Mouse (Mus musculus) kidney, adult 11 months (tissue): ENCODE measurements at regions not wholly inside any gene's neighbourhood (a gene's known extent, or its start where the extent isn't known, plus 50 kb on each side); places are given as distances from the start of the nearest gene placed in this dataset.

ENCODE experiments used
- DNase-seq: peaks from one replicate; pipeline ENCODE4 v3.0.0; 2022

DNA sequence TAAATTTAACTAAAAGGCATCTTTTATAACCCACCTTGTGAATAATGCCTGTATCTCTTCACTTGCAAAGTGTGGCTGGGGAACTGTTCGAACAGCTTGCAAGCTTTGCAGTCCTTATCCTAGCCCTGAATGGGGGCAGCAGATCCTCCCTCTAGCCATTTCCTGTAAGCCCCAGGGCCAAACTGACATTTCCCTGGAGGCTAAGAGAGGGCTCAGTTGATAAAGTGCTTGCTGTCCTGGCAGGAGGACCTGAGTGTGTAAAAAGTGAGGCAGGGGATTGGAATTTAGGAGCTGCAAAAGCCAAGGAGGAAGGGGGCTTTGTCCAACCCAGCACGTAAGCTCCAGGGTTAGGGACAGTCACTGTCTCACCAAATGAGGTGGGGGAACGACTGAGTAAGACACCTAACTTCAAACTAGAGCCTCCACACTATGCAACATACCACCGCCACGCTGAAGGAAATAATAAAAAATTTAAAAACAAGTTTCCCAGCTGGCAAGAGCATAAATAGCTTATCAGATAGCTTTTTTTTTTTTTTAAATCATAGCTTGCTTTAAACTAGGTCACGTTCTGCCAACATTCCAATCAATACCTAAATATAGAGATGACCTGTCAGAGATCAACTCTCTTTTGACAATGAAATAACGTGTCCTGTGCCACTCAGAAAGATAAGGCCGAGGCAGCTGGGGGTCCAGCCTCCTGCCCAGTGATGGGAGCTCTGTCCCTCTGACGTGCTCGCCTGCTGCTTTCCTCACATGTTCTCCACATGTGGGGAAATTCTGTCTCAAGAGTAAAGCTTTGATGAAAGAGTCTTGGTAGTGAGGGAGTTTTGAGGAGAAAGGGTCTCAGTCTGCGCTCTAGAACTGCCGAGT, 146.0 kb downstream of the Zfp36l1 start:
- DNase-seq: no peak

DNA sequence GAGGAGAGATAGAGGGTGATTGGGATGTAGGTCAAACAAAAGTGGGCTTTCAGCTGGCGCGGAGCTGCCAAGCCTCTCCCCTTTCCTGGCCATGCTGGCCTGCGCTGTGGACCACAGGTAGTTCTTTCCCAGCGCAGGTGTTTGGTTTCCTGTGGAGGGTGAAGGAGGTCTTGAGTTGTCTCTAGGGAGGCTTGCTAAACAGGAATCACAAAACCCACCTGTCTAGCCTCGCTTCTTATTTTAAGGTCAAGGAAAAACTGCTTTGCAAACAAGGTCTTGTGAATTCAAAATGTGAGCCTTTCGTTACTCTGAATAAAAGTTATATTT, 146.6 kb downstream of the Zfp36l1 start:
- no peak for DNase-seq

DNA sequence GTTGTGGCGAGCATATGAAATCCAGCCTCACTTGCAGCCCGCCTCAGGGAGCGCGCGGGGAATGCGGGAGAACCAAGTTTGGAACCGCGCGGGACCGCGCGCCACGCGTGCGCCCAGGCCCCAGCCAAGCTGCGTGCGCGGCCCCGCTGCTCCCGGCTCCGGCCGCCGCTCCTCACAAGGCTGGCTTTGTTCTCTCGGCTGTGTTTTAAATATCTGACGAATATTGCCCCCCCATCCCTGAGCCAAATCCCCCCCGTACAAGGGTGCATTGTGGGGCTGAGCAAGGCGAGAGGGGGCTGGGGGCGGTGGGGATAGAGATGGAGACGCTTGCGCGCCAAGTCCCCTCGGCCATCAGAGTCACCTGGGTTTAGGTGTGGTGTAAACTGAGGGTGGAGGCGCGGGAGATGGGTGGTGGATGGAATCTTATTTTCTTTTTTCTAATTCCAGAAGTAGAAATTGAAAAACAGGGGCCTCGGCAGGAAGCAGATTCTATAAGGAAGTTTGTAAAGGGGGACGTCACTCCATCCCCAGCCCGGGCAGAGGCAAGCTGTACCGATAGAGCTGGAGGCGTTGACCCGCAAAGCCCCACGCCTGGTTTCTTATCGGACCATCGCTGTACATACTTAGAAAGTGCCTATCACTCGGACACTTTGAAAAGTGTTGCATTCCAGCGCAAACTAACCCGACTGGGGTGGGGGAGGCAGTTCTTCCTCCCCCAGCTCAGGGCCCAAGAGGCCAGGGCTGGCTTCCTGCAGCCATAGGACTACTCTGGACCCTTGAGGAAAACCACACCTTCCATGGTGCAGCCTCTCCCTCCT, 147.1 kb downstream of the Zfp36l1 start:
- no peak for DNase-seq

DNA sequence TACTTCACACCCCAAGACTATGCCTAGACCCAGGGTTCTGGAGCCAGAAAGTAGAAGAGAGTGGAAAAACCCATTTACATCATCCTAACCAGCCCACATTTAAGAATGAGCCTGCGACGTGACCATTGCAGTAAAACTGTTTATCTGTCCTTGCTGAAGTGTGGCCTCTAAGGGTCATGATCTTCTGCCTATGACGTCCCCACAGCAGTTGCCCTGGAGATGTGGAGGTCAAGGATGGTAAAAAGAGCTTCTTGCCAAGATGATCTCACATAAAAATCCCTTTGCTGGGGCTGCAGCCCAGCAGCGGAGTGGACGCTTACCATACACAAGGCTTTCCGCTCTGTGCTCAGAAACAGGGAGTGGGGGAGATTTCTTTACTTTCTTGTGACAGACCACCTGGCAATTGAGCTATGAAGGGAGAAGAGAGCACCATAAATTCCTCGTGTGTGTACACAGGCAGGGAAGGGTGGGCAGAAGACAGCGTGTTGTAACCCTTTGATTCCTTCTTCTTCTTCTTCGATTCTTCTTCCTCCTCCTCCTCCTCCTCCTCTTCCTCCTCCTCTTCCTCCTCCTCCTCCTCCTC, 149.3 kb downstream of the Zfp36l1 start:
- DNase-seq: no peak

DNA sequence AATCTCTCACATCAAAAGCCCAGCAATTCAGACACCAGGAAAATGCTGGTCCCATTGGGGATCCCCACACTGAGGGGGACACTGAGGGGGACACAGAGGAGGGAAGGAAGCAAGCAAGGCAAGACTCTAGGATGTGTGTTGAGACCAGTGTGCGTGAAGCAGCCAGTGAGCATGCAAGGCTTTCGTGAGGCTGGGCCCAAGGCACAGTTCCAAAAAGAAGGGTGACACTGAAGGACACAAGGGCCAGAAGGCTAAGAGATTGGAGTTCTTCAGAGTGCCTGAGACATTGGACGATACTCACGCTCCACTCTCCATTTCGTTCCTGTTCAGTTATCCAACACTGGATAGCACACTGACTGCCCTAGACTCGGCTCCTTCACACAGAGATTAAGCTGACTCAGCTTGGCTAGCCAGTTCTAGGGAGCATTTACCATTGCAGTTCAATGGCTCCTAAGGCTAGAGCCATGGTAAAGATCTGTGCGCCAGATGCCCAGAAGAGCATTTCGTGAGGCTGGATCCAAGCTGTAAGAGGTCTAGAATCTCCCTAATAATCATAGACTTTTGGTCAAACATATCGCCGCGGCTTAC, 150.1 kb downstream of the Zfp36l1 start:
- DNase-seq: no peak

DNA sequence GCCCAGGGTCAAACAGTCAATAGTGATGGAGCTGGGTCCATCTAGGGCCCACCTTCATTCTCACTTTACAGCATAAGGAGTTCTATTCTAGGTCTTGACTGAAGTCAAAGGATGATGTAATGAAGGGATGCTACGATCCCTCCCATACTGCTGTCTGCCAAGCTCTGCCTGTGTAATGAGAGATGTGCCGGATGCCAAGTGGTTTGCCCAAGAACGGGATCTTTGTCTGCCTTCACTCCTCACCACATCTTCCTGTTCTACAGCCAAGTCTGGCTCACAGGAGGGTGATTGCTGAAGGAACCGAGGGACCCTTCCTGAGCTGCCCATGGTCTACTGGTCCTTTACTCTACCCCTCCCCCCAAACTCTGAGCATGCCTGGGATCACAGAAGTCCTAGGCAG, 150.9 kb downstream of the Zfp36l1 start:
- DNase-seq: no peak

DNA sequence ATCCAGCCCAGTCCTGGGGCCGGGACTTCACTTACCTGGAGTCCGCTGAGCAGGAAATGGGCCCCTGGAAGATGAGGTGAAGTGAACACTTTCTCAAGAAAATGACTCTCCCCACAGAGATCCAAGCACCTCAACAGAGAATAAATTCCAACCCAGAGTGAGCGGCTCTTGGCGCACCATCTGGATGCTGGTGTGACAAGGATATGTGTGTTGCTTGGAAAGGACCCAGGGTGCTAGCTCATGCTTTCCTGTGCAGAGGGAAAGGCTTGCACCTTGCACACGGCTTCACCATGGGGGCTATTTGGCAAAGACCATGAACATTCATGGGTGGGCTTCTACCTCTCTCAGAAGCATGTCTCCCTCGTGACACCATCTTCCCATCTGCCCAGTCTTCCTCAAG, 151.7 kb downstream of the Zfp36l1 start:
- DNase-seq: no peak

DNA sequence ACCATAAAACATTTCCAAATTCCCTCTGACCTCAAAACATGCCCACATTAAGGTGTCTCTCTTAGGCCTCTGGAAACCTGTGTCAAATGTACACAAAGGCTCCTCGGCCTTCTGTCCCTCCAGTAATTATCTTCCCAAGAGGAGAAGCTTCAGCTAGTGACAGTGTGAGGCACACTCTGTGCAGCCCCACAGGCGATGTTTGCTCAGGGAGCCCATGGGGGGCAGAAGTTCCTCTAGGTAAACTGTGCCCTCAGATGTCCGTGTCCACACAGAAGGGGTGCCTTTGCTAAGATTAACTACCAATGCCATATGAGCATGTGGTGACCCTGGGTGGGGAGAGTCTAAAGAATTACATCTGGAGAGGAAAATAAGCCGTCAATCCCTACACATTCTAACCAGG, 152.4 kb downstream of the Zfp36l1 start:
- no peak for DNase-seq

DNA sequence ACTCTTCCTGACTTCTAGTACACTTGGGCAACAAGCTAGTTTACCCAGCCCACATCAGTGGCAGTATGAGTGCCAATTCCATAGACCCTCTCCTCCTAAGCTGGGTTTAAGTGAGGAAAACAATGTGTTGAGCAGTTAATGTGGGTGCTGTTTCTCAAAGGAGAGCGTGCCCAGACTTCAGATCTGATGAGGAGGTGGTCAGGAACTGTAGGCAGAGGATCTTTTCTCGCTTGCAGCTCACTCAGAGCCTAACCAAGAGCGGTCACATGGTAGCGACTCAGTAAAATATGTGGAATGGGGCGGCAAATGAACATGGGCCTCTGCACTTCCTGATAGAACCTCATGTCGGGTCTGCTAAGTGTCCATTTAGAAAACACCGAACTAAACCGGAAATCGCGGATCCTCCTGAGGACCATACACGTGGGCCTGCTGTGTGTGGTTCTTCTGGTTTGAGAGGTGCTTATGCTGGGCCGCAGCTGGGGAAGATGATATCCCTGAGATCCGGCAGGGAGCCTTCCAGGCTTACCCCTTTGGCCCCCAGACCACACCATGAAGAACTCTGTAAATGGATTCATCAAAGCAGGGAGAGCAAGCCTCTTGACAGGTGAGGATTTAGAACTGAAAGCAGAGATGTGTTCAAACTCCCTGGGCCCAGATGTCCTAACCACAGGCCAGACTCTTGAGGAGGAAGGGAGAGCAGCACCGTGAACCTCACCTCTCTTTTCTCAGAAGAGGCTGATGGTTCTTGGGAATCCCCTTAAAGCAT, 153.1 kb downstream of the Zfp36l1 start:
- DNase-seq: no peak

DNA sequence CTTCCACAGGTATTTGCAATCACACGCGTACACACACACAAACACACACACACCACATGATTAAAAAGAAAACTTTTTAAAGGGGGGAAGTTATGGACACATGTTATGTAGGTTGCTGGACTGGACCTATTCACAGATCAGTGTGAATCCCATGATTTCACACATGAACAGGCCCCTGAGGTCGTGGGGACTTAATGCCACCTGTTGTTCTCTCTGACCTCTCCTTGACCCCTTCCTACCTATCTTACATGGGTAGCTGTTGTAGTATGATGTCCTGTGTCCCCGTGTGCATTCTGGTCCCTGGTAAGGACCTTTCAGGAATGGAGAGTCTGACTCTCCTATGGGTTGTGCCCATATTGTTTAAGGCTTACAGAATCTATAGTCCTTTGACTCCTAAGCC, 155.6 kb downstream of the Zfp36l1 start:
- DNase-seq: no peak

DNA sequence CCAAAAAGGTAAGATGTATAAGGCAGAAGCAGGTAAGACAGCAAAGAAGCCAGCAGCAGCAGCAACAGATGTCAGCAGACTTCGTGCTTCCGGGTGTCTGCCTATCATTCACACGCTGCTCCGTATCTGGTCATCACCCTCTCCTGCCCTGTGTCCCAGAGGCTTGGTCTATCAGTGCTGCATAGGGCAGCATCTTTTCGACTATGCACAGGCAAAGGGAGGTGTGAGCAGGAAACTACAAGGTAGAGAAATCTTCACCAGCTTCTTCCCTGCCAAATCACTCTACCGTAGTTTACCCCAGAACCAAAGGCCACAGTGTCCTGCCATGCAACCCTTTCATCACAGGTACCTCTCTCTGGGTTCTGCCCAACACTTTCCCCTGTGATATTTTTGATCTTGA, 156.5 kb downstream of the Zfp36l1 start:
- DNase-seq: no peak

DNA sequence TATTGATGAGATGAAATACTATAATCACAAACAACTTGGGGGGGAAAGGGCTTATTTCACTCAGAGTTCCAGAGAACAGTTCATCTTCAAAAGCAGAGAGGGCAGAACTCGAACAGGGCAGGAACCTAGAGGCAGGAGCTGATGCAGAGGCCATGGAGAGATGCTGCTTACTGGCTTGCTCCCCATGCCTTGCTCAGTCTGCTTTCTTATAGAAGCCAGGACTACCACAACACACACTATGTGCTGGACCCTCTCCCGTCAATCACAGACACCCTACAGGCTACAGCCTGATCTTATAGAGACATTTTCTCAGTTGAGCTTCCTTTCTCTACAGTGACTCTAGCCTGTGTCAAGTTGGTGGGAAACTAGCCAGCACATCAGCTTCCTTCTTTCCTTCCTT, 157.3 kb downstream of the Zfp36l1 start:
- DNase-seq: no peak

DNA sequence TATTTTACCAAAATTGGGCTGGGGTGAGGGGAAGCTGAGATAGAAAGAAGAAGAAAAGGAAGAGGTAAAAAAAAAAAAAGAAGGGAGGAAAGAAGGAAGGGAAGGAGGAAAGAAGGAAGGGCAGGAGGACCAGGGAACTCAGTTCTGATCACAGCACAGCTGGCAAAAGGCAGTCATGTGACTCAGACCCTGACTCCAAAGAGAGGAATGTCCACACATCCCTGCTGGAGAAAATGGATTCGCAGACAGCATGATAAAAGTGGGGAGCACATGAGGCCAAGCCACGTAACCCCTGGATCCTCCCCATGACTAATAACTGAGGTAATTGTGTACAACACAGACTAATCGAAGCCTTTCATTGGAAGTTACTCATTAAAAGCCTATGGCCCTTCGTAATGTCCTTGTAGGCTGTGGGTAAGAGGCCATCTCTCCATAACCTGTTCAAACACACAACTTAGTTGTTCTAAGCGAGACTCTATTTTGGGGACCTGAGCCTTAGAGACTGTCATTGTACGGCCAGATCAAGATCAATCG, 162.2 kb downstream of the Zfp36l1 start:
- DNase-seq: no peak

DNA sequence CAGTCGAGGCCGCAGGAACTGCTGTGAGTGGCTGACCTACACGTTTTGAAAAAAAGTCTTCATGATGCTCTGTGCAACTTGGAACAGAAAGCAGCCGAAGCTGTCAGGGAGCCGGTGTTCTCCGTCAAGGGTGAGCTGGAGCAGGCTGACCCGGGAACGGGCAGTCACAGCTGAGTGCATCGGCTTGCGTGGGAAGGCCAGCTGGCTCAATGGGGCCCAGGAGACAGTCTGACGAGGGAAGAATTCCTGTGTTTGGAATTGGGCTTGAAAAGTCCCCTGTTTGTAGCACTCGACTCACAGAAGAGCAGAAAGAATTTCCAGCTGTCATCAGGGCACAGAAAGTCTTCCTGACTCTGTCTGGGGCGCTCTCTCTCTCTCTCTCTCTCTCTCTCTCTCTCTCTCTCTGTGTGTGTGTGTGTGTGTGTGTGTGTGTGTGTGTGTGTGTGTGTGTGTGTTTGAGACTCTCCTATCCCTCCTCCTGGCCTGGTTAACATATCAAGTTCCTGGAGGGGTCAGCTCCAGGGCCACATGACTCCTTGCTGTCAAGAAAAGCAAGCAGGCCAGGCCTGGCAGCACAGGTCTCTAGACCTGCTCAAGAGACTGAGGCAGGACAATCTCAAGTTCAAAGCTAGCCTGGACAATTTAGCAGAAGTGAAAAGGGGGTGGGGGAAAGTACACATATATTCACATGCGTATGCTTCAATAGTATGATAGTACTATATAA, 163.6 kb downstream of the Zfp36l1 start:
- DNase-seq: peak; percentile 86

DNA sequence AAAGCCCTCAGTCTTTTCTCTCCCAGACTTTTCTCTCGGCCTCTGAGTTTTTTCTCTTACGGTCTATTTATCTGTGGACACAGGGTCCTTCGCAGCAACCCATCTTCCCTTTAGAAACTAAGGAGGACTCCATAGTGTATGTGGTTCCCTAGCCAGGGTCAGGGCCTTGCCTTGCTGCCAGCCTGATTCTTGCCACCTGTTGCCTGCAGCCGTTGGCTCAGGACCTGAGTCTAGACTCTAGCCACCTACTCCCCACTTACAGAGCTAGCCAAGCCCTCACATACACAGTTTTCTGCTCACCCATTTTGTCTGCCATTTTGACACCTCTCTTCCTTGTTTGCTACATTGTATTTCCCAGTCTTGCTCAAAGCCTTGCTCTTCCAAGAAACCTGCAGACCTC, 165.2 kb downstream of the Zfp36l1 start:
- DNase-seq: no peak

DNA sequence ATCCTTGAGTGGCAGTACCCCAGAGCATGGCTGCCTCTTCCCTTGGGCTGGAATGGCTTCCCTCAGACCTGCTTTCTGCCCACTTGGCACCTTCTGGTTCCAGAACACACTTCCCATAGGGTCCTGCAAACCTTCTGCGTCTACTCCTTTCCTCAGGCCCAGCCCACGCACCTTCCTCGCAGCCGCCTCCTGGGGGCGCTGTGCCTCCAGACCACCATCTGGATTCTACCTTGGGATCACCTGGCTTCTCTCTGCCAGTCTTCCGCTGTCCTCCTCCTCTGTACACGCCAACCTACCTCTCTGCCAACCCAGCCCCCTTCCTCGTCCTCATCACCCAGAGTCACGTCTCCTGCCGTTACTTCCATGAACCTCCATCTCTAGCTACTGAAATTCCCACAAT, 166.0 kb downstream of the Zfp36l1 start:
- no peak for DNase-seq

DNA sequence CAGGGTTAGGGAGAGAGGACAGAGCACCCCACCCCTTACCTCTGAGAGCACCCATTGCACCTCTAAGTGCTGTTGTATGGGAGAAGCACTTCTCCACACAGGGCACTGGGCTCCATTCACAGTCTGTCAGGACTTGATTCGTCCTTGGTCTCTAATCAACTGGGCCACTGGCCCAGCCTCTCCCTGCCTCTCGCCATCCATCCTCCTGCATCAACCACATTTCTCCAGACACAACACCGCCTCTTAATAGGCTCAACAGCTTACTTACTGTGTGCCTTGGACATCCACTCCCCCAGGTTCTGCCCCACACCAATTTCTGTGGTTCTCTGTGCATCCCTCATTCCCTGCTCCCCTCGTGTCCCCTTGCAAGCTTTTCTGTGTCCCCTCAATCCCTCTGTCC, 166.9 kb downstream of the Zfp36l1 start:
- DNase-seq: no peak

DNA sequence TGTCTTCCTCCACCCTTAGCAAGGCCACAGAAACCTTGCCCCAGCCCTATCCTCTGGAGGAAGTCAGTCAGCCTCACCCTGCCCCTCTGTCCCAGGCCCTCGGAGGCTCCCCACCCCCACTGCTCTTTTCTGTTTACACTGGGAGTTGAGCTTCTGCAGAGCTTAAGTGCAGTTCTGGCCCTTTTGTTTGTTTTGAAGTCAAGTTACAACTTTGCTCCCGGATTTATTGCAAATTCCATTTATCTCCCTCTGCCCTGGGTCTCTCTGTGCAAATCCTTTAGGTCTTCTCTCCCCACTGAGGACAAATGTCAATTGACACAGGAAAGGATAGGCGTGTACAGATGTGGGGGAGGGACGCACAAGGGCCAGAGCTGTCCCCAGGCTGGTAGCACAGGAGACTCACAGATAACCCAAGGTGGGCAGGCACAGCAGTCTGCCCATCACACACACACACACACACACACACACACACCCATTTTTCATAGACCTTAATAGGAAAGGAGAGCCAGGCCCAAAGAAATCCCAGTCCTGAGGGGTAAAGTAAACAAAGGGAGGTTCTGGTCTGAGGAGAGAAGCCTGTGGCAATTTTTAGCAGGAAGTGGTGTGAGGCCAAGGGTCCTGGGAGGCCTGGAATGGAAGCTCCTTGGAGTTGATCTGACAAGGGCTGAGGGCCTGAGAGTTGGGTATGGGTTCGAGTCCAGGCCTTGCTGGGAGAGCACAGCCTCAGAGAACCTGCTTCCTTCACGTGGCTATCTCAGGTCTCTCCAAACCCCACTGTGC, 167.9 kb downstream of the Zfp36l1 start:
- DNase-seq: peak; percentile 73

DNA sequence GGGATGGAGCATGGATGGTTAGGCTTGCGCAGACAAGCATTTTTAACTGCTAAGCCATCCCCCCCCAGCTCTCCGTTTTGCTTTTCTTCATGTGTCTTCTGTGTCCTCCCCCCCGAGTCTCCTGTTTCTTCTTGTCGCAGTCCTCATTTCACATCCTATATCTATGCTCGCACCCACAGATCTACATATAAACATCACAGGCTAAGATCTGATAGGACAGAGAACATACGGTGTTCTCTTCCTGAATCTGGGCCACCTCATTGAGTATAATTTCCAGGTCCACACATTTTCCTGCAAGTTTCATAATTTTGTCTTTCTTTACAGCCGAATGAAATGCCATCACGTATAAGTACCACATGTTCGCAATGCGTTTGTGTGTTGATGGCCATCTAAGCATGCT, 168.7 kb downstream of the Zfp36l1 start:
- no peak for DNase-seq

DNA sequence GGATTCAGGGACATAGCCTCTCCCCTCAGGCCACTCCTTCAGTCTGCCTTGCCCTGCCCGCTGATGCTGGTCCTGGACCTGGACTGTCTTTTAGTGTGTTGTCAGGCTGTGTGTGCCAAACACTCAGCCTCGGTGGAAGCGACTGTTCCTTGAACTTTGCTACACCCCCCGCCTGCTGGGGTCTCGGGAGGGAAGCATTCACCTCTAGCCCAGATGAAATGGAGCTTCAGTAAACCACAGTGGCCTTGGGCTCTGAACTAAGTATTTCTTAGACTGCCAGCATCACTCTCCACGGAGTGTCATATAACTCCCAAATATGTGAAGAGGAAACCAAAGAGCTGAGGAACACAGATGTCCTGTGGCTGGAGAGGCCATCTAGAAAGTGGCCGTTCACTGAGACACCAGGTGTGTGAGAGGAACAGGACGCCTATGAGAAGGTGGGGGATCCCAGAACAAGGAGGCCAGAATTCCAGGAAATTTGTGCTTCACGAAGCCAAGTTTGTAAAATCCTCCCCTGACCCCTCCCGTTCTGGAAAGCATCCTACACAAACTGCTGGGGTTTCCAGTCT, 170.2 kb downstream of the Zfp36l1 start:
- DNase-seq: no peak

DNA sequence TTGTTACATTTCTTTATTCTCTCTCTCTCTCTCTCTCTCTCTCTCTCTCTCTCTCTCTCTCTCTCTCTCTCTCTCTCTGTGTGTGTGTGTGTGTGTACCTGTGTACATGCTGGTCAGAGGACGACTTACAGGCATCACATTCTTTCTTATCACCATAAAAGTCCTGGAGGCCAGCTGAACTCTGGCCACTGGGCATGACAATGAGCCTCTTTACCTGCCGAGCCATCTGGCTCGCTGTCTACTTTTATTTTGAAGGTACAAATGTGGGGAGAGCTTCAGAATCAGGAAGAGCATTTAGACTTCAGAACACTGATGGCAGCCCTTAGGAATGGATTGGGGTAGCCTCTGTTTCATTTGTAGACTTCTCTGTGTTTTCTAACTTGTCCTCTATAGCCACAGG, 171.0 kb downstream of the Zfp36l1 start:
- DNase-seq: no peak
